Mouse (Mus musculus): ENCODE measurements at regions not wholly inside any gene's neighbourhood (a gene's known extent, or its start where the extent isn't known, plus 50 kb on each side); places are given as distances from the start of the nearest gene placed in this dataset.

DNA sequence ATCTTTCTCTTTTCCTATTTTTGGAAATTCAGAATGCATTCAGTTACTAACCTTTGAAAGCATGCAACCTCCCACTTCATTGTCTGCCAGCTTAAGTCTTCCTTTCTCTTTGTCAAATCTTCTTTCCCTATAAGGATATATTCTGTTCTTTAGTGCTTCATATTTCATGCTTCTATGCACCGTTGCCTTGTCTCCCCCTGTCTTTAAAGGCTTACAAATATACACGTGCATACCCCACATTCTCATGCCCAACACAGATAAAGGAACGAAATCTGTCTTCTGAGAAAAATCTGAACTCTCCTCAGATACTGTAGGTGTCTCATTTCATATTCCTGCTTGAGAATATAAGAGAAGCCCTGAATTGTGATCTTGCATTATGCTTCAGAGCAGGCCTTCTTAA, 167.9 kb upstream of the Dph6 start:
- DNase-seq (ENCODE audit: low spot score in 2 of 2): no peak

GRCm38 (mm10) chr2:114828192-114828591, 173.4 kb upstream of the Dph6 start:
- no peak for DNase-seq (ENCODE audit: low spot score in 2 of 2)

DNA sequence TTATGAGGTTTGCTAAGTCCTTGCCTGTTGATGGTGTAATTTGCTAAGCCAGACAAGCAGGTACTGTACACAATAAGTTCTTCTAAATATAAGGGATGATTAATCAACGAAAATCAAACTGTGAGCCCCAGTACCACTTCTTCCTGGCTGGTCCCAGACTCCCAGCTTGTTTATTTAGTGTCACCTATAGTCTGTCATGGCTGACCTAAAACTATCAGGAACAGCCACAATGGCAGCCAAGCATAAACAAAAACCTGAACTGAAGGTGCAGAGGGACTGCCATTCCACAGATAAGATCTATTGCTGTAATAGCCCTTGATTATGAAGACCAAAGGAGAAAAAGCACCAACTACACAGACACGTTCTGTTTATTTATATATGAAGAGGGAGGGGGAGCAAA, 180.9 kb upstream of the Dph6 start:
- no peak for DNase-seq (ENCODE audit: low spot score in 2 of 2)

- no peak for DNase-seq (ENCODE audit: low spot score in 2 of 2)
These were observed 189.1 kb upstream of the Dph6 start for GRCm38 (mm10) chr2:114843696-114844388.

DNA sequence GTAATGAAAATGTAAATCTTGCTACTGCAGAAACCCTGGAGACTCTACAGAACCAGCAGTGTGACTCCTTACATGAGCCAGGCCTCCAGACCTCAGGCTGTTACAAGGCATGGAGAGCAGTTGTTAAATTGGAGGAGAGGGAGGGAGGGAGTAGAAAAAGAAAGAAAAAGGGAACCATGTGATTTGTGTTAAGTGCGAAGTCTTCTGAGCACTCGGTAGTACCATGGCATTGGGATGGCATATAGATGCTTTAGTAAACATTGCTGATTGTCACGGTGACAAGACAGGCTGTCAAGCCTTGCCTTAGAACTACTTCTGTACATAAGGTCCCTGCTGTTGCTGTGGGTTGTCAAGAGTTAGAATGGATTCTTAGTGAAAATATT, 189.6 kb upstream of the Dph6 start:
- DNase-seq (ENCODE audit: low spot score in 2 of 2): no peak

DNA sequence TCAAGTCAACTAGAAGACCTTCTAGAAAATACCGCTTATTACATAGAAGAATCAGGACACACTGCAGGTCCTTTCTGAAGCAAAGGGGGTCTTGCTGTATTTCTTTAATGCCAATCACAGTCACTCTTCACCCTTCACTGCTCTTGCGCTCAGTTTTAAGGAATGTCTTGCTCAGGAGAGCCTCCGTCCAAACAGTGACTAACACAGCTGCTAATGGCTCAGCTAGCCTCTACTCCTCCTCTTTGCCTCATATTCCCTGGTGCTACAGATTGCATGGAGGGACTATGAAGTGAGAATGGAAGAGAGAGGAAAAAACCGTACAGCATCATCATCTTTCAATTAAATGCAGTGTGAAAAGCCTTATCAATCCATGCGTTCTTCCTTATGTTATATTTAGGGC, 193.7 kb upstream of the Dph6 start:
- no peak for DNase-seq (ENCODE audit: low spot score in 2 of 2)

DNA sequence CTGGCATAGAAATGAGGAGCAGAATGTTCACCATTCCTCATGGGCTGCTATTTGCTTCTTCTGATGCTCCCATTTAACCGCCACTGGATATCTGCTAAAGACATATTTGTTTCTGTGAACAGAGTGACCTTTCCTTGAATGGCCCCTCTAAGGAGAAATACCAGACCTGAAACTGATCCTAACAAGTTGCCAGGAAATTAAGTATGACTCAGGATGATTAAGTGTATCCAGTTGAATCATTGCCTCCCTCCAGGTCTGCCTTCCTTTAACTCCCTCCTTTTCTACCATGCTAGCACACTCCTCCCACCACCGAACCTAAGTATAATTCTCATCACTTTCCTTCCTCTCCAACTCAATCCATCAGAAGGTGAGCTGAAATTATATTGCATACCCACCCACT, 194.2 kb upstream of the Dph6 start:
- no peak for DNase-seq (ENCODE audit: low spot score in 2 of 2)

DNA sequence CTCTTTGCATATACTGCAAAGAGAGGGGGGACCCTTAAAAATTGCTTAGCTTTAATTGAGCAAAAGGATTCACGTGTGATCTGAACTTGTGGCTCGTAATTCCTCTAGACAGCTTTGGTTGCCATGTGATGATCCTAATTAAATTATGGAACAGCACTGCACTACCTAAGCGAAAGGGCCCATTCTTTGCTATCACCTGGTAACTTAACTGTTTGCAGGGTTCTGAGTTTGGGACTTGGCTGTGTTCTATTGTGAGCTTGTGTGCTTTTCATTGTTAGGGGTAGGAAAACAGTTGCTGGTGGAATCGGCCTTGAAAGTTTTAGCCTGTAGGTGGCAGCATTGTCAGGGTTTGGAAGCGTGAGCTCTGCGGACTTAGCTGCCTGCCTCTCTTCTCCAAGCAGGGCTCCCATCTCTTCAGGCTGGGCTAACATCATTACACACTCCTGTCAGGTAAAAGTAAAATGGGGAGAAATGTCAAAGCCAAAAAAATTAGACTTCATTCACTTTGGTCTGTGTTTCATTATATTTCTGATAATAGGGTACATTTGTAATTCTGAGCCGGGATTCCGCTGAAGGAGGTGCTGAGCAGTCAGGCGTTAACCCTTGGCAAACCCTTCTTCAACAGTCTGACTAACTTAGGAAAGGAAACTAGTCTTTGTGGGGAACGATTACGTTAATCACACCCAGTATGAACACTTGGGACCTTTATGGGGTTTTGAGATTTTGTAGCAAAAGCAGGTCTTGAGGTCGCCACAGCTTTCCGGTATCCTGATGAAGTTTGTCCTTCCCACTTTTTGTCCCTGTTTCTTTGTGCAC, 199.2 kb upstream of the Dph6 start:
- DNase-seq (ENCODE audit: low spot score in 2 of 2): peak; percentile 88

DNA sequence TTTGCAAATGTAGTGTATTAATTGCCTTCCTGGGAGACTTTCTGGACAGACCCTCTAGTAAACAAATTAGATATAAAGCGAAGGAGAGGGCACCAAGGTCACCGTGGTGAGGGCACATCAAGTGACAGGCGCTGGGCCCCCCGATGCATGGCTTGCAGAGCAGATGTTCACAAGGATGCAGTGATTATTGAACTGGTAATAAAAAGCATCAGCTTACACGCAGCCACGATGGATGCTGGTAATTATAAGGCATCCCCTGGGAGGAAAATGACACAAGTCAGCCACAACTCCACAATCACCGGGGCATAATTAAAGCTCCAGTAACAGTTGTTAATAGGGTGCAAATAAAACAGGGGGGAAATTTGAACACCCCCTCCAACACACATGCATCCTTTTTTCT, 217.5 kb upstream of the Dph6 start:
- no peak for DNase-seq (ENCODE audit: low spot score in 2 of 2)

GRCm38 (mm10) chr2:114873090-114873489, 218.3 kb upstream of the Dph6 start:
- no peak for DNase-seq (ENCODE audit: low spot score in 2 of 2)

- no peak for DNase-seq (ENCODE audit: low spot score in 2 of 2)
These were observed 224.3 kb upstream of the Dph6 start for GRCm38 (mm10) chr2:114879084-114879483.

DNA sequence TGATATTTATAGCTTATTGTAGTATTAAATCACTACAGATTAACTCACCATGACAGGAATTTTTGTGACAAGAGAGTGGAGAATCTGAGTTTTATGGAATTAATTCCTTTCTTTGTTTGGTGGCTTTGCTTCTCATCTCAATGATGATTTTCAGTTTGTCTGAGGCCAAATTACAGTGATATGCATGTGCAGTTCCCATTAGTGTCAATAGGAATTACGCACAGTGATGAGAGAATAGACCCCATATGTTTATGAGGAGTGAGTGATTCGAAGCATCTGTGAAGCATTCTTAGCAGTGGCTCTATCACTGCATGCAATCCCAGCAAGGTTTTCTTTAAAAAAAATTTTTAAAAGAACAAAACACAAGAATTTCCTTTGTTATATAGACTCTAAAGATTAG, 225.0 kb upstream of the Dph6 start:
- DNase-seq (ENCODE audit: low spot score in 2 of 2): no peak

DNA sequence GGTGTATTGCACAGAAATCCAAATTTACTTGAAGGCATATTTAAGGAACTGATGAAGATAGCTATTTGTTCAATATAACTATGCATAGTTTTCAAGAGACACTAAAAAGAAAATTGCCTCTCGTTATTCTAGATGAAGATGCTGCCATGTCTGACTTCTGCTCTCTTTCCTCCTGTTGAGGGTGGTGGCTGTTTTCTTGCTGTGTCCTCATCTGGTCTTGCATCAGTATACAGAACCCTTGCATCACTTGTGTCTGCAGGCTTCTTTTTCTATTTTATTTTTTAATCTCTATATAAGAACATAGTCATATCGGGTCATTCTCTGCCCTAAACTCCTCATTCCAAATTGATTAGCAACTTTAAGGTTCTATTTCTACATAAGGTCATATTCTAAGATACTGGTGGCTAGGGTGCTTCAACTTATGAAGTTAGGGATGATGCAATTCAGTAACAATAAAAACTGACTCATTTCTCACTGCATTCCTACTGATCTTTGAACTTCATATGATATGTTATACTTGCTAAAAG, 231.0 kb upstream of the Dph6 start:
- DNase-seq (ENCODE audit: low spot score in 2 of 2): no peak

DNA sequence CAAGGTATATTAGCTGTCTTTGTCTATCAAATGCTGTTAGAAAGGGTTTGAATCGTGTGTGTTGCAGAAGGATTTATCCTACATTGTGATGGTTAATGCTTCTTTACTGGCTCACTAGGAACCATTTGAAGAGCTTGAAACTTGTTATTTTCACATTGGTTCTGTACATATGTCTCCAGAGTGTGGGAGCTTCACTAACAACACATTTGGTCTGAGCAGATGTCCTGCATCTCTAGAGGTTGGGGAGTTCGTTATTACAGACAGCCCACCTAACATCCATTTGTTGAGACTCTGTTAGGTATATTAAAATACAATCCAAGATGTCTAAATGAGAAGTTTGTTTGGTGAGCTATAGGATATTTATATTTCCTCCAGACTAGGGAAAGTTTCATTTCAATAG, 244.0 kb upstream of the Dph6 start:
- DNase-seq (ENCODE audit: low spot score in 2 of 2): no peak

GRCm38 (mm10) chr2:114911845-114912500, 257.2 kb upstream of the Dph6 start:
- DNase-seq (ENCODE audit: low spot score in 2 of 2): no peak

DNA sequence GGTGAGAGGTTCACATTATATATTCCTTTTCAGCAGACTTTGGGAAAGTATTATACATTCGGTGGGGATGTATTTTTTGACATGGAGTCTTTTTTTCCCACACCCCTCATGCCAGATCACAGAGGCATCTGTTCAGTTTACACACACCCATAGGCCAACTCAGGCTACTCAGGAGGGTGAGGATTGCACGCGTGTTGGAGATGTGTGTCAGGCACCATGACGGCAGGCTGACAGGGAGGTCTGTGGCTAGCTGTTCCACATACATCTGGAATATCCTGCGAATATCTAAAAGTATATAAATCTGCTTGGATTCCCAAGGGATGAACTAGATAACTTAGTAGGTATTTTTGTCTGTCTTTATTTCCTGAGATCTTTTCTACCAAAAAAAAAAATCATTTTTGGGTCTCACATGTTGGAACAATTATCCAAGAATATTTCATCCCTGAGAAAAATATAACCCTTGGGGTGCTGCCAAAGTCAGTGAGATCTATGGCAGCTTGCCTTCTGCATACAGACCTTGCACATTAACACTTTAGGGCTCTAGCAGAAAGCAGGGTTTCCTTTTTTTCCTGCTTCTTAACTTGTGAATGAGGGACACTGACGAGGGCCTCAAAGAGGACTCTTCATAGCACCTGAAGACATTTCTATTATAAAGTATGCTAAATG, 260.4 kb upstream of the Dph6 start:
- no peak for DNase-seq (ENCODE audit: low spot score in 2 of 2)

GRCm38 (mm10) chr2:114918420-114919332, 263.9 kb upstream of the Dph6 start:
- peak; percentile 25 to 35 for DNase-seq (ENCODE audit: low spot score in 2 of 2)

- no peak for DNase-seq (ENCODE audit: low spot score in 2 of 2)
These were observed 269.1 kb upstream of the Dph6 start for GRCm38 (mm10) chr2:114923911-114924310.

DNA sequence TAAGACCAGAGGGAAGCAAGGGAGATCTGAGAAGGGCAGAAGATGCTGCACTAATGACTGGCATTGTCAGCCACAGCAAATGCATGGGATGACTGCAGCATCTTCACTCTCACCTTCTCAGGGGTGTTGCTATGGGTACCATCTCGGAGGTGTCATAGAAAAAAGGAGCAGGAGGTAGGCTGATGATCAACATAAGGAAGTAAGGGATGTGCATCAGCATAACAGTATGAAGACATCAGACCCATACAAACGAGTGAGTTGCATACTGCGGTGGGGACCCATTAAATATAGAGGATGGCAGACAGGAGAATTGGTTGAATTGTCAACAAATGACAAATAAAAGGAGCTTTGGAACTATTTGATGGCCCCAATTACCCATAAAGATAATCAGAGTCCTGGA, 280.7 kb upstream of the Dph6 start:
- no peak for DNase-seq (ENCODE audit: low spot score in 2 of 2)

- peak; percentile 9 to 27 for DNase-seq (ENCODE audit: low spot score in 2 of 2)
These were observed 283.8 kb upstream of the Dph6 start for GRCm38 (mm10) chr2:114938416-114939147.

Measured in layer of hippocampus, postnatal 10 days (tissue).